Mouse (Mus musculus): ENCODE results near the gene Anxa5. TPM values are rescaled to one million over a fixed set of nuclear protein-coding genes. Genes with fewer than 3 reads are reported as not detected.
A peak's percentile ranks its signal among the peaks of the same experiment; 100 is the strongest.

Anxa5 gene
- polyA plus RNA-seq (2015; fragmentation: Nextera tagmentation; extraction: Ambion mirVana), result 70.3 and 88.7 TPM in 2 replicates

GRCm38 (mm10) chr3:36475532-36476087 is at the start of gene Anxa5, which contains the start of gene 1810062G17Rik:
TSS of gene Anxa5 (minus strand) at chr3:36475894.
TSS of gene 1810062G17Rik (plus strand) at chr3:36475937.
- peaks cover 11% of the 10 kb centered on the region for H3K4me1 ChIP-seq (replicated peaks)
- peak; percentile 96 for ATAC-seq (ENCODE audit: low FRiP score, low read depth)
- H3K27ac ChIP-seq (replicated peaks), result peak within 1 kb of the TSS; percentile 62
- H3K9me3 ChIP-seq, result no peaks in the 10 kb centered on the region
- under 1% methylated on average over 32 of the region's 32 CpGs for WGBS
- no peaks in the 10 kb centered on the region for H3K27me3 ChIP-seq
- peak within 1 kb of the TSS; percentile 48 for H3K9ac ChIP-seq
- H3K4me2 ChIP-seq, result peak within 1 kb of the TSS; percentile 95
- H3K4me3 ChIP-seq, result peak within 1 kb of the TSS; percentile 54
- no peaks in the 10 kb centered on the region for H3K36me3 ChIP-seq

- Histone ChIP-seq H3K4me3 (no peak overlapping the region), H3K27me3 (peaks cover 15% of the 10 kb centered on the region), H3K9ac (no peak overlapping the region), H3K27ac (replicated peaks) (no peak overlapping the region), H3K9me3 (no peaks in the 10 kb centered on the region), H3K36me3 (no peaks in the 10 kb centered on the region), H3K4me2 (no peak overlapping the region), H3K4me1 (replicated peaks) (peaks cover 8% of the 10 kb centered on the region)
- 81% methylated on average over 3 of the region's 3 CpGs for whole genome bisulfite sequencing
- ATAC-seq (ENCODE audit: low FRiP score, low read depth), result no peak
These were observed 48.8 kb upstream of the Anxa5 start for GRCm38 (mm10) chr3:36524466-36524865.

GRCm38 (mm10) chr3:36522137-36522536 is 46.4 kb upstream of the Anxa5 start:
- H3K36me3 ChIP-seq, result no peaks in the 10 kb centered on the region
- no peak overlapping the region for H3K27ac ChIP-seq (replicated peaks)
- peak overlapping the region; percentile 99 for H3K4me2 ChIP-seq
- no peaks in the 10 kb centered on the region for H3K9me3 ChIP-seq
- 4% methylated on average over 4 of the region's 4 CpGs for WGBS
- no peak overlapping the region for H3K4me3 ChIP-seq
- no peak for ATAC-seq (ENCODE audit: low FRiP score, low read depth)
- no peak overlapping the region for H3K9ac ChIP-seq
- H3K4me1 ChIP-seq (replicated peaks), result peaks cover 8% of the 10 kb centered on the region
- peaks cover 15% of the 10 kb centered on the region for H3K27me3 ChIP-seq

- Histone ChIP-seq H3K27ac (replicated peaks) (no peak within 1 kb of the TSS), H3K27me3 (peaks cover 15% of the 10 kb centered on the region), H3K4me1 (replicated peaks) (peaks cover 8% of the 10 kb centered on the region), H3K4me3 (peak within 1 kb of the TSS; percentile 61), H3K36me3 (no peaks in the 10 kb centered on the region), H3K4me2 (peak within 1 kb of the TSS; percentile 99), H3K9ac (peak within 1 kb of the TSS; percentile 45), H3K9me3 (no peaks in the 10 kb centered on the region)
- under 1% methylated on average over 50 of the region's 51 CpGs for WGBS
- ATAC-seq (ENCODE audit: low FRiP score, low read depth), result peak; percentile 83
These were observed 45.7 kb upstream of the Anxa5 start, which contains the start of gene Gm11549 for GRCm38 (mm10) chr3:36521073-36522060. TSS of gene Gm11549 (minus strand) at chr3:36521813.

- Histone ChIP-seq H3K4me3 (no peak overlapping the region), H3K36me3 (no peaks in the 10 kb centered on the region), H3K9ac (no peak overlapping the region), H3K27ac (replicated peaks) (no peak overlapping the region), H3K9me3 (no peaks in the 10 kb centered on the region), H3K4me1 (replicated peaks) (peaks cover 4% of the 10 kb centered on the region), H3K27me3 (peaks cover 7% of the 10 kb centered on the region), H3K4me2 (no peak overlapping the region)
- no peak for ATAC-seq (ENCODE audit: low FRiP score, low read depth)
- 92% methylated on average over 9 of the region's 9 CpGs for WGBS
These were observed 40.5 kb upstream of the Anxa5 start for GRCm38 (mm10) chr3:36516196-36516595.

GRCm38 (mm10) chr3:36511491-36511890 is 35.8 kb upstream of the Anxa5 start:
- H3K9ac ChIP-seq, result no peak overlapping the region
- no peak overlapping the region for H3K27ac ChIP-seq (replicated peaks)
- no peaks in the 10 kb centered on the region for H3K36me3 ChIP-seq
- H3K27me3 ChIP-seq, result no peaks in the 10 kb centered on the region
- ATAC-seq (ENCODE audit: low FRiP score, low read depth), result no peak
- no peak overlapping the region for H3K4me2 ChIP-seq
- 94% methylated on average over 6 of the region's 6 CpGs for WGBS
- no peaks in the 10 kb centered on the region for H3K9me3 ChIP-seq
- H3K4me3 ChIP-seq, result no peak overlapping the region
- no peaks in the 10 kb centered on the region for H3K4me1 ChIP-seq (replicated peaks)

GRCm38 (mm10) chr3:36505809-36506735 is 30.4 kb upstream of the Anxa5 start:
- Histone ChIP-seq H3K36me3 (no peaks in the 10 kb centered on the region), H3K27ac (replicated peaks) (no peak overlapping the region), H3K4me2 (no peak overlapping the region), H3K27me3 (no peaks in the 10 kb centered on the region), H3K4me1 (replicated peaks) (no peaks in the 10 kb centered on the region), H3K9ac (no peak overlapping the region), H3K9me3 (no peaks in the 10 kb centered on the region), H3K4me3 (no peak overlapping the region)
- no peak for ATAC-seq (ENCODE audit: low FRiP score, low read depth)
- 61% methylated on average over 10 of the region's 10 CpGs for WGBS

- ATAC-seq (ENCODE audit: low FRiP score, low read depth), result no peak
- 78% methylated on average over 8 of the region's 8 CpGs for WGBS
These were observed 29.6 kb upstream of the Anxa5 start for GRCm38 (mm10) chr3:36505306-36505705.

GRCm38 (mm10) chr3:36501546-36501945 is 25.9 kb upstream of the Anxa5 start:
- ATAC-seq (ENCODE audit: low FRiP score, low read depth), result no peak
- no peak overlapping the region for H3K4me2 ChIP-seq
- no peak overlapping the region for H3K9ac ChIP-seq
- H3K4me1 ChIP-seq (replicated peaks), result no peaks in the 10 kb centered on the region
- H3K27ac ChIP-seq (replicated peaks), result no peak overlapping the region
- no peaks in the 10 kb centered on the region for H3K9me3 ChIP-seq
- no peaks in the 10 kb centered on the region for H3K36me3 ChIP-seq
- 75% methylated on average over 7 of the region's 7 CpGs for WGBS
- H3K27me3 ChIP-seq, result no peaks in the 10 kb centered on the region
- no peak overlapping the region for H3K4me3 ChIP-seq

More at GRCm38 (mm10) chr3:36505306-36505705, 29.6 kb upstream of the Anxa5 start:
- Histone ChIP-seq H3K9ac (no peak overlapping the region), H3K27me3 (no peaks in the 10 kb centered on the region), H3K4me2 (no peak overlapping the region), H3K27ac (replicated peaks) (no peak overlapping the region), H3K4me3 (no peak overlapping the region), H3K9me3 (no peaks in the 10 kb centered on the region), H3K4me1 (replicated peaks) (no peaks in the 10 kb centered on the region), H3K36me3 (no peaks in the 10 kb centered on the region)

GRCm38 (mm10) chr3:36500976-36501375 is 25.3 kb upstream of the Anxa5 start:
- ATAC-seq (ENCODE audit: low FRiP score, low read depth), result no peak
- 89% methylated on average over 8 of the region's 8 CpGs for WGBS
- Histone ChIP-seq H3K4me2 (no peak overlapping the region), H3K27ac (replicated peaks) (no peak overlapping the region), H3K27me3 (peaks cover 4% of the 10 kb centered on the region; the same call in 1 of the 2 replicates), H3K9ac (no peak overlapping the region), H3K36me3 (no peaks in the 10 kb centered on the region), H3K4me1 (replicated peaks) (no peaks in the 10 kb centered on the region), H3K9me3 (no peaks in the 10 kb centered on the region), H3K4me3 (no peak overlapping the region)

- no peak overlapping the region for H3K27ac ChIP-seq (replicated peaks)
- H3K9ac ChIP-seq, result no peak overlapping the region
- no peaks in the 10 kb centered on the region for H3K4me1 ChIP-seq (replicated peaks)
- no peak overlapping the region for H3K4me2 ChIP-seq
- H3K36me3 ChIP-seq, result no peaks in the 10 kb centered on the region
- no peaks in the 10 kb centered on the region for H3K9me3 ChIP-seq
- ATAC-seq (ENCODE audit: low FRiP score, low read depth), result no peak
- H3K27me3 ChIP-seq, result peaks cover 4% of the 10 kb centered on the region; the same call in 1 of the 2 replicates
- 94% methylated on average over 7 of the region's 7 CpGs for WGBS
- H3K4me3 ChIP-seq, result no peak overlapping the region
These were observed 23.7 kb upstream of the Anxa5 start for GRCm38 (mm10) chr3:36499418-36499817.
